Mouse (Mus musculus): ENCODE data around the gene Skap2.

Skap2 gene

DNA sequence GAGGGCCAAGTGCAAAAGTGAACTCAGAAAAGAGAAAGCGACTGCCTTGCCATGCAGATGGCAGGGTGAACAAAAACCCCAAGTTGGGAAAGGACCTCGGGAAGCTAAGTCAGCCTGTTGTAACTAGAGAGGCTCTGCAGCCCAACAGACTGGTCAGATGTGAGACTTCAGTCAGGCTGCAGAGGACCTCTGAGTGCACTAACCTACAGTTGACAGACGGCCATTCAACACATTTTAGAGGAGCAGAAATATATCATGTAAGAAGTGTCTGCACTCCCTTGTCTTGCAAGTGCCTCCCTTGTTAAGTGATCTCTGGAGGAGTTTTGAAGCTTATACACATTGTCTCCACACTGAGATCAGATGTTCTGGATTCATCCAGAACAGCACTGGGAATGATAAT lies 116.6 kb downstream of the Skap2 start:
- in situ Hi-C loops (cut with MseI, MboI), result no loop called here

DNA sequence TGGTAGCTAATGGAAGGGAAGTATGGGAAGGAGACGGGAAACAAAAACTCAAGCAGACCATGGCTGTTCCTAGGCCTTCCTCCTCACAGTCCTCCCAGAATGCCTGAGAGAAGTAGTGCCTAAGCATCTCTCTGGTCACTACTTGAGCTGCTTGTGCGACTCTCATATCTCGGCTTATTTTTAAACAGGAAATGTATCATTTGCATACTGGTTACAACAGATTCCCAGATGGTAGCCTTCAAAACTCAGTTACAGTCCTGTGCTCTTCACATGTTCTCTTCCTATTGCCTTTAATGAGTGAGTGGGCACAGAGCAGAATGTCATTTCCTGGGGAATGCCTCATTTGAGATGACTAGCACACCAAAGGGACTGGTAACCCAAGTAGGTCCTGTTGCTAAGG lies 117.6 kb downstream of the Skap2 start:
- in situ Hi-C loops (cut with MseI, MboI), result no loop called here

DNA sequence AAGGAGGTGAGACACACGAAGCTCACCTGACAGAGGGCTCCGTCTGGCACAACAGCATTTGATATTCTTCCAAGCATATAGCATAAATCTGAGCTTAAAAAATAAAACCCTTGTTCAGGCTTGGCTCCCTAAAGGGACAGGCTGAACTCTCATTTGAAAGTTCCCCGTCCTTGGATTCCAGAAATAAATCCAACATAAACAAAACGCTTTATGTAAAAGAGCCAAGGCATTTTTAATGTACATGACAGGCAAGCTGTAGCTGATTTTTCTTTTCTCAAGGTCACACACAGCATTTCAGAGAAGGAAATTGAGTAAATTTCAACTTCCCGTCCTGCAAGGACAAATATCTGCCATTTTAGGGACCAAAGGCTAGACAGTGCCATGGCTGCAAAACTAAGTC lies 122.0 kb downstream of the Skap2 start:
- in situ Hi-C loops (cut with MseI, MboI), result no loop called here

DNA sequence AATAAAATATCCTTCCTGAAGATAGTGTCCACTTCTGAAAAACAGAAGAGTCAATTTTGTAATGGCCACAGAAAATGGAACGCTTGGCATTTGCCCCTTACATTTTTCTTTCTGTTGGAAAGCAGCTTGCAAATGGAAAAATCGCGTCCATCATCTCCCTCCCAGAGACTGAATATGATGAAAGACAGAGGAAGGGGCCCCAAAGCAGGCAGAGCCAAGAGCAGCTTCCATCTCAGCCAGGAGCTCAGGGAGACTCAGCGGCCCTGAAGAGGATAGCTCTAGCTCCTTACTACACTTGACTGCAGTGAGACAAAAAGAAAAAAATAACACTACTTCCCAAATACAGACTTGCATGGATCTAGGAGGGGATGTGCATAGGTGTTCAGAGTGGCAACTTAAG lies 122.5 kb downstream of the Skap2 start:
- in situ Hi-C loops (cut with MseI, MboI), result no loop called here

DNA sequence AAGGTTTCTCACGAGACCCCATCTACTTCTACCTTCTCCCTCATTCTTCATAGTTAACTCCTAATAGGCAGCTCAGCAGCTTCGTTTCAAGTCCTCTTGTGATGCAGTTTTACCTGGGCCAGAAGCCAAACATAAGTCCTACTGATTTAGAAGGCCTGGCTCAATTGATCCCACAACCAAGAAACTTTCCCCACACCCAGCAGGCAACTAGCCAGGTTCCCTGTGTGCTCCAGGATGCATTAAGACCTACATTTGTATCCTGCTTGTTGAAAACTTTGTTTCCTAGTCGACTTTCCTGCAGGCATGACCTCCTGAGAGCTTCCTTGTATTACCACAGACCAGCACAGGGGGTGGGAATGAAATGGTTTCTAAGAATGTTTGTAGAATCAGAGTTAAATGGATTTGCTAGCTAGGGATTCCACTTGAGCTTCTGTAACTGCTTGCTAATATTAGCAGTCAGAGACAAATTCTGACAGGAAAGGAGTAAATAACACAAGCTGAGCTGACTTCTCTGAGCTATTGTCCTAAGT lies 125.4 kb downstream of the Skap2 start:
- in situ Hi-C loops (cut with MseI, MboI), result no loop called here

DNA sequence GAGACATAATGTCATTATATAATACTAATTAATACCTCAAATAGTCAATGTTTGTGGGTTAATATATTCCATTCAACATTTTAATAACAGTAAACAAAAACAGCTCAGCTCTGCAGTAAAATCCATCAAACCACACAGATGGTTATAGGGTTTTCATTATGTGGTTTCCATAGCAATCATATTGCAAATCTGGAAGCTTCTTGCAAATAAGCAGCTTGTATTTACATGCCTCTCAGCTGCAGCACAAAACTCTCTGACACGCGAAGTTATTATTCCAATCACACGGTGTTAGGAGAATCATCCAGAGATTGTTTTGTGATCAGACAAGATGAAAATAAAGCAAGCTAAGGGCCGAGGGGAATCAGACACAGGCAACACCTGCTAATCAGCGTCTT lies 129.5 kb downstream of the Skap2 start:
- in situ Hi-C loops (cut with MseI, MboI), result no loop called here

DNA sequence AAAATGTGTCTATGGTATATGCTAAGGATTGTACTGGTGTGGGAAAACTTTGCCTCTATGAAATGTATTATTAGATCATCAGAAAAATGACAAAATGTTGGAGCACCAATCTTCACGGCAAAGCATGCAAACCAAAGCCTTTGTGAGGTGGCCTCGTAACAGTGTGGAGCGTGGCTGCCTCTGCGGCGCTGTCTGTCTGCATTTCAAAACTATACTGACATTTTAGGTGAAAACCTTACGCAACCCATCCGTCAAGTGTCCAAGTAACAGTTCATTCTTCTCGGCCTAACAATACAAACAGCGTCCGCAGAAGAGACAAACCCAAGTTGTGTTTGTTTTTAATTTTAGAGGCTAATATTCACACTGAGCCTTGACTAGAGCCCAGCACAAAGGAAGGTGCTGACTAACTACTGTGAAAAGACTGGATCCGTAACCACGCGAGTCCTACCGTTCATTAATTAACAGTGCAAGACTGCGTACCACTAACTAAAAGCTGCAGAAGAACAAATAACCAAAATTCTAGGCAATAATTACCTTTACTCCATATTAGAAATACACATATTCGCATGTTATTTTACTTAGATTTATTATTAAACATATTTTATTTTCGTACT lies 130.0 kb downstream of the Skap2 start:
- in situ Hi-C loops (cut with MseI, MboI), result no loop called here

DNA sequence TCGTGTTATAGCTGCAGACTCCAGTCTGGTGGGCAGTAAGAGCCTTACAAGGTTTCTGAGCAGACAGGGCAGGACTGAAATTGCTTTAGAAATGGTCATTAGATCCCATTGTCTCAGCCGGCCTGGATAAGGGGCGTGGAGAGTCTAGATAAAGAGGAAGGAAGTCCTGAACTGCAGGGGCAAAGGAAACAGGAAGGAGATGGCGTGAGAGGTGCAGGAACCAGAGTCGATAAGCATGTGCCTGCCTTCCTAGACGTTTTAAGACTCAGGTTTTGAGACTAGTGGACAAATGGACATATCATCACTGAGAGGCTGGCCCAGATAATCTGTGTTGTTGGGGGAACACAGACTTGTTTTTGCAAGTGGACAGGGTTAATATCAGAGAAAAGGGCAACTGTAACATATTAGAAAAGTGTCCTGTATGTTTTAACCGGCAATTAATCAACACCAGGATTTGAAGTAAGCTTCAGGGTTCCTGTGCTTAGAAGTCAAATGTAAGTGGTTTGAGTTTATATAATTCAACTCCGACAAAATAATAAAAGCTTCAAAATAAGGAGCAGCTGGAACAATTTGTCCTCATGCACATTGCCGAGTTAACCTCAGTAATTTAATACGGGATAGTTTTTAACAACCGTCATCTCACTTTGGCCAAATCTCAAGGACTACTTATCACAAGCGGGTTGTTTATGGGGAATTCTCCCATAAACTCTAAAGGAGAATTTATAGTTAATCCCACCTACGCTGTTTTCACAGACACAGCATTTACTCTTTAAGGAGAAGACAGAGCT lies 131.0 kb downstream of the Skap2 start:
- in situ Hi-C loops (cut with MseI, MboI), result no loop called here

DNA sequence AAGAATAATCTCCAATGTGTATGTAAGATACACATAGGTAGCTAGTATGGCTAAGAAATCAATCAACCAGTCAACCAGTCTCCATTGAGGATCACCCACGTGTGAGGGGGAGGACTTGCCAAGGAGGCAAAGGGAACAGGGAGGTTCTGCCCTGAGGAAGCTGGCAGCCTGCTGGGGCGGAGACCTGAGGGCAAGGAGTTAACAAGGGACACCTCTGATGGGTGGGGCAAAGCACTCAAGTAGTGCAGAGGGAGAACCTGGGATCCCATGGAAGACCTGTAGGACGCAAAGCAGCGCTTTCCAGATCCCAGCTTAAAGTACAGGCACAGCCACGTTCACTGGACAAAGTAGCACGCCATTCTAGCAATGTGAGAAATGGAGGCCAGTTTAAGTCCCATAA lies 131.6 kb downstream of the Skap2 start:
- in situ Hi-C loops (cut with MseI, MboI), result no loop called here

DNA sequence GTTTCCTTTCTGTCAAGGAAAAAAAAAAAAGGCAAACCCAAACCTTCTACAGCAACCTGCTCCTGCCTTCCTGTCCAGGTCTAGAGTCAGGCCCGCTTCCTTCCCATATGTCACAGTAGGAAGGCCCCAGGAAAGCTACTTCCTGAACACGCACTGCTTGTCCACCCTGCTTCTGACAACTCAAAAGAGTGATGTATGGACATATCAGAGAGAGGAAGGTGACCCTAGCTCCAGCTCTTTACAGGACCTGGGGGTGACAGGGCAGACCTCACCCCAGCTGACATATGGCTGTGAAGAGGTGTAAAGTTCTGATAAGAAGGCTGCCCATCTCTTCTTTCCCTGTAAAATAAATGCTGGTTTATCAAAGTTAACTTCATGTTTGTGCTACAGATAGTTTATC lies 133.8 kb downstream of the Skap2 start:
- in situ Hi-C loops (cut with MseI, MboI), result loop anchor here (5.0 to 10.0 kb wide), 3 partner anchors 156 to 326 kb away; partner anchors contain the start of genes Hoxa5 (in 2 of the 2) and Hoxa6 (in 2 of the 2)

DNA sequence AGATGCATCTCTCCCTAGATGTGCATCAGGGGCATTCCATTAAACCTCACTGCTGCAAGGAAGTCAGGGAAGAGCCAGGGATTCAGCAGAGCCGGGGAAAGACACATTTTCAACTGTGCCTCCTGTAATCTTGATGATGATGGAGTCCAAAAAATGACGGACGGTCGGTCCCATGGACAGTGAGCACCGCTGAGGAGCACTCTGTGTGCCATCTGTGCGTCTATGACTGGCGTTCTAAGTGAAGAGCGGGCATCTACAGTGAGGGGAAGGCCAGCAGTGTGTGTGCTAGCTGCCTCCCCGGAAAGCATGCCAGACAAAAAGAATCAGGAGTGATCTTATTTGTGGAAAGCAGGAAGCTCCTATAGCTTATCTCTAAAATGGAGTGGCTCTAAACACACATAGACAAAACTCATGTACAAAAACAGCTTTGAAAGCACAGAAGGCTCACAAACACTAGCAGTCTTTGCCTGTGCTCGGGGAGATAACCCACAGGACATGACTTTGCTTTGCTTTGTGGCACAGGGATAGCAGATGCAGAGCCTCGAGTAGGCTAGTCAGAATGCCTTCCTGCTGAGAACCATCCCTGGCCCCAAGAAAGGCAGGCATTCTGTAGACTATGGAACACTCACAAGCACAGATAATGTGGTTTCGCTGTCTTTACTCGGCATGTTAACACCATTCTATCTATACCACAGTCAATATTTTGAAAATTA lies 135.4 kb downstream of the Skap2 start:
- in situ Hi-C loops (cut with MseI, MboI), result loop anchor here (5.0 to 10.0 kb wide), 3 partner anchors 158 to 328 kb away; partner anchors contain the start of genes Hoxa5 (in 2 of the 2) and Hoxa6 (in 2 of the 2)

DNA sequence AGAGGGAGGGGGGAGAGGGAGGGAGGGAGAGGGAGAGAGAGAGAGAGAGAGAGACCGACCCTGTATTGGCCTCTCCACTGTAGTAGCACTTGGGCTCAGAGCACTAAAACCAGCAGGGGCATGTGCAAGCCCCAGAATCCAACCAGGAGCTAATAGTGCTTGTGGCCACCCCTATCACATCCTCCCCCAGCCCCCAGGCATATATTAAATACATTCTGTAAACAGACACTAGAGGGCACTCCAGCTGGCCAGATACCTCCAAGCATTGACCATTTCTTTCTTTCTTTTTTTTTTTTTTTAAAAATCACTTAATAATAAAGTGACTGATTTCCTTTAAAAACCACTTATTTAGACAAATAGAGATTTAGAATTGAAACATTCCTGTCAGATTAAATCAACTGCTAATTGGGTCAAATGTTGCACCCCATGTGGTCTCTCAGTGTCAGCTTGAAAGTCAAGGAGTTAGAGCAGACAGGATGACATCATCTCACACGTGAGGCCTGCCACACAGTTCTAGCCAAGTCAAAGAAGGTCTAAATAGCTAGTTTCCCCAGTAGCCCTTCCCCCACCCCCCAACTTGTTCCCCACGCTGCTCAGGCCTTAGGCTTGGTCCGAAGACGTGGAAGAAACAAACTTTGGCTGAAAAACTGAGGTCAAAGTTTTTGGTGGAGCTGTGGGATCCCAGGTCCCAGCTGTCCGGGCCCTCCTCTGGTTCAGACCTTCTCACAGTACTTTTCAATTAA lies 136.3 kb downstream of the Skap2 start:
- in situ Hi-C loops (cut with MseI, MboI), result loop anchor here (5.0 to 10.0 kb wide), 3 partner anchors 159 to 329 kb away; partner anchors contain the start of genes Hoxa5 (in 2 of the 2) and Hoxa6 (in 2 of the 2)

DNA sequence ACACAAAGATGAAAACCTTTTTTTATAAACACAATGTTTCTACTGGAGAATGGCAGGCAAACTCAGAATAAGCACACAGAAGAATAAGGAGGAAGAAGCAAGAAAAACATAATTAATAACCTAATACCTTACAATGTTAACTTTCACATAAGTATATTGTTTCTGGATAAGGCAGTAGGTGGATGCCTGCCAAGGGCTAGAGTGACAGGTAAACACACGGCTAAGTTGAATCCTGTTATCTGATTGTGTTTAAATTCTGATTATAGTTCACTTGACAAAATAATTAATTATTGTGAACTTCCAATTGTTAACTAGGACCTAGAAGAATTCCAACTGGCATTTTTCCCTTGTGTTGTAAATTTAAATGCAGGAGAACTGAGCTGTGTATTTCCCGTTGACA lies 138.3 kb downstream of the Skap2 start:
- in situ Hi-C loops (cut with MseI, MboI), result loop anchor here (10.0 kb wide), 2 partner anchors 161 to 331 kb away; partner anchors contain the start of genes Hoxa5 (in 2 of the 2) and Hoxa6 (in 2 of the 2)

DNA sequence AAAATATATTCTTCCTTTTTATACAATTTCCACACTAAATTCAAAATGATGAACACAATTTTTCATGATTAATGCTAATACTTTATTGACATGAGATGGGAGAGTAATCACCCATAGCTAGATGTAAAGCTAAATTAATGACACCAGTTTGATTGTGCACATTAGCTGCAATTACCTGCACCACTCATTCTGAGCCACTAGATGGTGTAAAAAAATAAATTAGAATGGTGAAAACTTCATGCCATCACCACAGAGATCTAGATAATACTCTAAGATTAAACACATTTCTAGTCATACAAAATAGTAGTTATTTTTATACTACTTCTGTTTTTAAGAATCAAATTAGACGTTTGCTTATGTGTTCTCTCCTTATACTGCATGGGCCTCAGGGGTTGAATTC lies 141.2 kb downstream of the Skap2 start:
- in situ Hi-C loops (cut with MseI, MboI), result loop anchor here (10.0 kb wide), 2 partner anchors 164 to 334 kb away; partner anchors contain the start of genes Hoxa5 (in 2 of the 2) and Hoxa6 (in 2 of the 2)

DNA sequence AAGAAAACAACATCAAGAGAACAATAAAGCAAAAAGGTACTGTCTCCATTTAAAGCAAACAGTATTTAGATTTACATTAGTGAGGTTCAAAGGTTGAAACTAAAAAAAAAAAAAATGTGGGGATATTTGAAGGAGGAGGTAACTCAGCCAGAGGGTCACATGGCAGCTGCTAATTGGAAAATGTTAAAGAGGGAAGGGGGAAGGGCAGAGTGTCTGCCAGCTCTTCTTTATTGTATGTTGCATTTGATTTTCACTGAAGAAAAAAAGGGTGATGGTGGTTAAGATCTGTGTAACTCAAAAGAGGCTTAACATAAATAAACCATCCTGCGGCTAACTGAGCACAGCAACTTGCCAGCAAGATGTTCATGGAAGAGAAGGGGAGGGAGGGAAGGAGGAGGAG lies 142.1 kb downstream of the Skap2 start:
- in situ Hi-C loops (cut with MseI, MboI), result loop anchor here (10.0 kb wide), 2 partner anchors 165 to 335 kb away; partner anchors contain the start of genes Hoxa5 (in 2 of the 2) and Hoxa6 (in 2 of the 2)

DNA sequence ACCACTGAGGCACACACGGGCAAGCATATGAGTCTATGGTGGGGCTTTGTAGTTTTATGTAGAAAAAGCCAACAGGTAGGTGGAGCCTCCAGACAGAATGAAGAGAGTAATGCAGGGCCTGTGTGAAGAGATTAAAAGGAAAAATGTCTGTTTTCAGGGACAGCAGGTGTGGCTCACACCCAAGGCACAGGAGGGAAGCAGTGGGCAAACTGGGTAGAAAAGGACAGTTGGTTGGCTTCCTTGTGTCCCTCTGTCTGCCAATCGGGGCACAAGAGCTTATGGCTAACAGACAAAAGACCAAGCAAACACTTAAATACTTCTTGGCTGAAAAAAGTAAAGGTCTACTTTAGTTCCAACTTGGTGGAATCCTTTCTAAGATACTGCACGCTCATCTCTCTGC lies 145.8 kb downstream of the Skap2 start:
- in situ Hi-C loops (cut with MseI, MboI), result no loop called here

DNA sequence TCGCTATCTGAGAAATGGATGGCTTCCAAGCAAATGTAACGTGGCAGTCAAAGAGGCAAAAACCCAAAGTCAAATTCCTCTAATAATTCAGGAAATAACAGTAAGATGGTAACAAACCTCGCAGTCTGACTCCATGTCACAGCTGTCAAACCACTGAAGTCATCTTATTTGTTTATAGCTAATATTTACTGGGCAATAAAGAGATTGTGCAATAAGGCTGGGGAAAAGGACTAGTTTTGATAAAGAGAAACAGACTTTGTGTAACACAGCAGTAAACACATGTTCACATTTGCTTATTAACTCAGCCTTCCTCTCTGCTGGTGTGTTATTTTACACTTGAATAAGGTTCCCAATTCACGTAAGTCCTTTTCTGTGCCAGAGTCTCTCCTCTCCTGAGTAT lies 148.8 kb downstream of the Skap2 start:
- in situ Hi-C loops (cut with MseI, MboI), result no loop called here

DNA sequence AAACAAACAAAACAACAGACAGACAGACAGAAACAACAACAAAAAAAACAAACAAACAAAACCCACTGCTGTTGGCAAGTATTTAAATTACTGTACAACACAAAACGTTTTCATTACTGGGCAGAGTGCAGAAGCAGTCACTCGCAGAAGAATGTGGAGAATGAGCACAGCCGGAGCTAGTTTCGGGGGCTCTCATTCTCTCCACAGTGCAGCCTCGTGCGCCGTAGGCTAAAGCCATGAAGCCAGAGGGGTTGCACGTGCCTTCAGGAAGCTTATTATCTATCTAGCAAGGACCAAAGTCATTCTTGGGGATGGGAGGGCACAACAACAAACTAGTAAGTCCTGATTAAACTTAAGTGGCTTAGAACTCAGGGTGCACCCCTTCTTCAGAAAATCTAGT lies 152.0 kb downstream of the Skap2 start:
- in situ Hi-C loops (cut with MseI, MboI), result no loop called here

DNA sequence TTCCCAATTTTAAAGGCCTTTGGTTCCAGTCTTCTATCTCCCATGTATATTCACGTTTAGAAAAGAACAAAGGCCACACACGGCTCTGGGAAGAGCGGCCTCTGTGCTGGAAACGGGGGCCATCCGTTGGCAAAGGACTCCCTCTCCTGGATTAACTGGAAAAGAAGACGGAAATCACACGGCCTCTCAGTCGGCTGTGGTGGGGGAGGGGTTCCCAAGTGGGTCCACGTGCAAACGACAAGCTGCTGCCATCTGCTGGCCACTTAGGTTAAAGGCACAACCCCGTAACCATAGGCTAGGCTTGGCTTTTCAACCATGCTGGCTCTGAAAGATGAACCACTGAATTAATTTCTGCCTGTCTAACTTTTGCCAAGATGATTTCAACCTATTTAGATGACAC lies 154.5 kb downstream of the Skap2 start:
- in situ Hi-C loops (cut with MseI, MboI), result loop anchor here (5.0 to 10.0 kb wide), 2 partner anchors 271 to 273 kb away; no protein-coding TSS in a partner anchor

DNA sequence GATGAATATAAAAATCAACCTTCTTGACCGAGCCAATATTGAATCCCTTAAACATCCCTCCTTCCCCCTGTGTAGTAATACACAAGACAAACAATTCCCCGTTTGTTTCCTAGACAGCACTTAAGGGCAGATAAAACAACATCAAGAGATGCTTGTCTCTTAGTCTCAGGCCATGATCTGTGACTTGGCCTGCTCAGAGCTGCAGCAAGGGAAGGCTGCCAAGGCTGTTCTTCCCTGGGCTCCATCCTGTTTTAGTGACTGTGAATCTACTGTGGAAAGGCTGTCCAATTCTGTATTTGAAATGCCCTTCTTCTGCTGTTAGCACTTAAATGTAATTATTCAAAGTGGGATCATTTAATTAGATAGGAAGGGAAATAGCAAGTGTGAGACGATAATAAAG lies 159.1 kb downstream of the Skap2 start:
- in situ Hi-C loops (cut with MseI, MboI), result loop anchor here in 1 of 2 experiments (10.0 kb wide), 1 partner anchor 268 kb away; no protein-coding TSS in a partner anchor

DNA sequence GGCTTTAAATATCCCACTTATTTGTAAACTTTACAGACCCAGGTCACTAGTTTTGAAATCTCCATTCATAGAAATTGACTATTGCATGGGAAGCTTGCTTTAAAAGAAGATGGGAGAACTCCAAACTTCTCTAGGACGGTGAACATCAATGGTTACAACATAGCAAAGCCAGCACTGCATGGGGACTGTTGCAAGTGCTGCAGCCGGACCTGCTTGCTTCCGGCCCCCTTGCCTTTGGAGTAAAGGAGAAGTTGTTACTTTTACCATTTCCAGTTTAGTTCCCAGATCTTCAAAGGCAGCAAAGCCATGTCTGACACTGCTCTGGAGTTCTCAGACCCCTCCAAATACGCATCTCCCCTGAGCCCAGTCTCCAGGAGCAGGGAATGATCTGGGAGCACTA lies 159.7 kb downstream of the Skap2 start:
- in situ Hi-C loops (cut with MseI, MboI), result loop anchor here in 1 of 2 experiments (10.0 kb wide), 1 partner anchor 268 kb away; no protein-coding TSS in a partner anchor
